Mouse (Mus musculus) liver, embryonic 13.5 days (tissue): ENCODE data around the gene Safb2. TPM values are rescaled to one million over a fixed set of nuclear protein-coding genes. Genes with fewer than 3 reads are reported as not detected.
"Not testable (repeated sequence)": the region's sequence is repeated elsewhere in the genome, so short reads cannot be mapped to it uniquely, and the experiment has no call there.

ENCODE experiments used
- ATAC-seq: fragments of 200-750 bp; cut with Nextera tagmentation; 2 replicates; pipeline ENCODE4 v1.8.0; 2017; ENCODE audit warnings: low read depth, mild to moderate bottlenecking, moderate number of reproducible peaks, moderate library complexity
- DNase-seq: peaks from one replicate; pipeline ENCODE4 v3.0.0; 2022
- H3K27ac ChIP-seq: fragments of 300-500 bp; sonication (generic); 2 replicates; pipeline ENCODE4 v1.5.1; 2015; ENCODE audit warnings: moderate library complexity, mild to moderate bottlenecking, inconsistent platforms
- H3K27me3 ChIP-seq: fragments of 300-500 bp; sonication (generic); 2 replicates; pipeline ENCODE4 v1.6.1; 2015; ENCODE audit warnings: mild to moderate bottlenecking, inconsistent platforms
- H3K36me3 ChIP-seq: fragments of 300-500 bp; sonication (generic); 2 replicates; pipeline ENCODE4 v1.6.1; 2015; ENCODE audit warnings: mild to moderate bottlenecking, inconsistent platforms
- H3K4me1 ChIP-seq: fragments of 300-500 bp; sonication (generic); replicated peaks from 2 replicates; pipeline ENCODE4 v1.6.1; 2015; ENCODE audit warnings: inconsistent platforms
- H3K4me2 ChIP-seq: fragments of 300-500 bp; sonication (generic); 2 replicates; pipeline ENCODE4 v1.6.1; 2015; ENCODE audit warnings: inconsistent platforms, mild to moderate bottlenecking, moderate library complexity
- H3K4me3 ChIP-seq: fragments of 300-500 bp; sonication (generic); replicated peaks from 2 replicates; pipeline ENCODE4 v1.5.1; 2015; ENCODE audit warnings: mild to moderate bottlenecking, inconsistent platforms
- H3K9ac ChIP-seq: fragments of 300-500 bp; sonication (generic); 2 replicates; pipeline ENCODE4 v1.6.1; 2015; ENCODE audit warnings: mild to moderate bottlenecking, inconsistent platforms
- H3K9me3 ChIP-seq: fragments of 300-500 bp; sonication (generic); replicated peaks from 2 replicates; pipeline ENCODE4 v1.6.1; 2016; ENCODE audit warnings: inconsistent platforms
- WGBS: fragments of 180-500 bp; shearing (Covaris S2); methylation state at CpG from one replicate; pipeline ENCODE4 v1.1.7; 2015; ENCODE audit not compliant: insufficient replicate concordance; 5-methylcytosine and 5-hydroxymethylcytosine counted together
- polyA plus RNA-seq: library from polyadenylated mRNA; unstranded; fragments of >200 nt; fragmentation: Nextera tagmentation; extraction: Ambion mirVana; gene quantifications from 2 replicates; pipeline ENCODE4 v1.2.1, GENCODE M21; 2015

The Safb2 gene
- 37.5 and 40.7 TPM in 2 replicates for polyA plus RNA-seq

- Histone ChIP-seq H3K9ac (peak within 1 kb of the TSS; percentile 95), H3K27me3 (no peaks in the 10 kb centered on the region), H3K9me3 (no peaks in the 10 kb centered on the region), H3K4me2 (peak within 1 kb of the TSS; percentile 92), H3K4me3 (peak within 1 kb of the TSS; percentile 95), H3K27ac (peak within 1 kb of the TSS; percentile 96), H3K36me3 (peaks cover 70% of the 10 kb centered on the region), H3K4me1 (peaks cover 68% of the 10 kb centered on the region)
- ATAC-seq = peak; percentile 94
- WGBS = under 1% methylated on average over 95 of the region's 101 CpGs
- peak; percentile 98 for DNase-seq
These were observed at the start of gene Safb2, which contains the start of gene Safb for GRCm38 (mm10) chr17:56584257-56585130. Safb2 (minus strand) TSS chr17:56584585. Safb (plus strand) TSS chr17:56584825.

- Histone ChIP-seq H3K36me3 (no peaks in the 10 kb centered on the region), H3K4me3 (no peak overlapping the region), H3K27me3 (peaks cover 4% of the 10 kb centered on the region; the same call in 1 of the 2 replicates), H3K9me3 (no peaks in the 10 kb centered on the region), H3K4me2 (no peak overlapping the region), H3K27ac (no peak overlapping the region), H3K9ac (no peak overlapping the region), H3K4me1 (no peaks in the 10 kb centered on the region)
- ATAC-seq (no peak), DNase-seq (no peak)
- 61% methylated on average over 6 of the region's 6 CpGs for WGBS
These were observed 49.6 kb upstream of the Safb2 start for GRCm38 (mm10) chr17:56634023-56634422.

- 53% methylated on average over 4 of the region's 4 CpGs for WGBS
- Histone ChIP-seq H3K36me3 (no peaks in the 10 kb centered on the region), H3K27ac (no peak overlapping the region), H3K4me1 (peaks cover 14% of the 10 kb centered on the region), H3K9me3 (no peaks in the 10 kb centered on the region), H3K4me2 (no peak overlapping the region), H3K9ac (no peak overlapping the region), H3K27me3 (peaks cover 6% of the 10 kb centered on the region; the same call in 1 of the 2 replicates), H3K4me3 (no peak overlapping the region)
- no peak for DNase-seq
- ATAC-seq = no peak
These were observed 47.4 kb upstream of the Safb2 start for GRCm38 (mm10) chr17:56631807-56632206.

- H3K4me2 ChIP-seq, H3K27me3 ChIP-seq, H3K9ac ChIP-seq, H3K9me3 ChIP-seq, H3K36me3 ChIP-seq, H3K4me3 ChIP-seq, DNase-seq, H3K27ac ChIP-seq, ATAC-seq: not testable (repeated sequence)
- WGBS = 74% methylated on average over 27 of the region's 27 CpGs
- peaks cover 27% of the 10 kb centered on the region for H3K4me1 ChIP-seq
These were observed 45.7 kb upstream of the Safb2 start for GRCm38 (mm10) chr17:56629800-56630781.

GRCm38 (mm10) chr17:56627530-56628277, 43.3 kb upstream of the Safb2 start, which contains the start of gene Catsperd:
Catsperd (plus strand) TSS chr17:56628143.
- DNase-seq (no peak), ATAC-seq (peak; percentile 13; the same call in 1 of the 2 replicates)
- H3K27me3 ChIP-seq = peaks cover 6% of the 10 kb centered on the region; the same call in 1 of the 2 replicates
- H3K36me3 ChIP-seq = peaks cover 23% of the 10 kb centered on the region
- peaks cover 33% of the 10 kb centered on the region for H3K4me1 ChIP-seq
- H3K9me3 ChIP-seq = no peaks in the 10 kb centered on the region
- peak within 1 kb of the TSS; percentile 97 for H3K4me3 ChIP-seq
- WGBS = 12% methylated on average over 26 of the region's 26 CpGs
- peak within 1 kb of the TSS; percentile 94 for H3K4me2 ChIP-seq
- H3K9ac ChIP-seq = peak within 1 kb of the TSS; percentile 58
- H3K27ac ChIP-seq = peak within 1 kb of the TSS; percentile 58

- H3K4me3 ChIP-seq = peak within 1 kb of the TSS; percentile 97
- H3K27ac ChIP-seq = peak within 1 kb of the TSS; percentile 65
- H3K27me3 ChIP-seq = peaks cover 6% of the 10 kb centered on the region; the same call in 1 of the 2 replicates
- DNase-seq (peak; percentile 90), ATAC-seq (peak; percentile 86)
- H3K4me1 ChIP-seq = peaks cover 33% of the 10 kb centered on the region
- peak within 1 kb of the TSS; percentile 94 for H3K4me2 ChIP-seq
- peak within 1 kb of the TSS; percentile 91 for H3K9ac ChIP-seq
- H3K36me3 ChIP-seq = peaks cover 31% of the 10 kb centered on the region
- no peaks in the 10 kb centered on the region for H3K9me3 ChIP-seq
- under 1% methylated on average over 51 of the region's 51 CpGs for WGBS
These were observed 42.5 kb upstream of the Safb2 start, which contains the start of gene Lonp1 for GRCm38 (mm10) chr17:56626754-56627470. Lonp1 (minus strand) TSS chr17:56626887.

GRCm38 (mm10) chr17:56626260-56626659, 41.9 kb upstream of the Safb2 start:
- 0% methylated on average over 32 of the region's 32 CpGs for WGBS
- Histone ChIP-seq H3K27me3 (peaks cover 6% of the 10 kb centered on the region; the same call in 1 of the 2 replicates), H3K27ac (peak overlapping the region; percentile 65), H3K4me3 (peak overlapping the region; percentile 97), H3K9ac (peak overlapping the region; percentile 91), H3K4me1 (peaks cover 33% of the 10 kb centered on the region), H3K36me3 (peaks cover 38% of the 10 kb centered on the region), H3K9me3 (no peaks in the 10 kb centered on the region), H3K4me2 (peak overlapping the region; percentile 94)
- ATAC-seq (no peak; the same call in 1 of the 2 replicates), DNase-seq (no peak)

GRCm38 (mm10) chr17:56625495-56625894, 41.1 kb upstream of the Safb2 start:
- Histone ChIP-seq H3K4me3 (peak overlapping the region; percentile 97), H3K9me3 (no peaks in the 10 kb centered on the region), H3K4me1 (peaks cover 33% of the 10 kb centered on the region), H3K27ac (peak overlapping the region; percentile 65; the same call in 1 of the 2 replicates), H3K36me3 (peaks cover 45% of the 10 kb centered on the region), H3K4me2 (peak overlapping the region; percentile 94), H3K9ac (peak overlapping the region; percentile 91), H3K27me3 (peaks cover 2% of the 10 kb centered on the region; the same call in 1 of the 2 replicates)
- 45% methylated on average over 3 of the region's 3 CpGs for WGBS
- ATAC-seq (no peak), DNase-seq (no peak)

GRCm38 (mm10) chr17:56617628-56618027, 33.2 kb upstream of the Safb2 start:
- Histone ChIP-seq H3K9me3 (no peaks in the 10 kb centered on the region), H3K4me1 (peaks cover 37% of the 10 kb centered on the region), H3K9ac (no peak overlapping the region), H3K27ac (no peak overlapping the region), H3K4me3 (no peak overlapping the region), H3K4me2 (no peak overlapping the region), H3K27me3 (no peaks in the 10 kb centered on the region), H3K36me3 (peaks cover 87% of the 10 kb centered on the region)
- whole genome bisulfite sequencing = 86% methylated on average over 8 of the region's 8 CpGs
- no peak for ATAC-seq
- DNase-seq = no peak

- Histone ChIP-seq H3K9me3 (no peaks in the 10 kb centered on the region), H3K4me2 (no peak overlapping the region), H3K9ac (no peak overlapping the region), H3K4me3 (no peak overlapping the region), H3K27me3 (no peaks in the 10 kb centered on the region), H3K27ac (no peak overlapping the region; the same call in 1 of the 2 replicates), H3K4me1 (peaks cover 46% of the 10 kb centered on the region), H3K36me3 (peaks cover 78% of the 10 kb centered on the region)
- DNase-seq (no peak), ATAC-seq (no peak)
- 74% methylated on average over 3 of the region's 3 CpGs for WGBS
These were observed 32.3 kb upstream of the Safb2 start for GRCm38 (mm10) chr17:56616725-56617124.
